Mouse (Mus musculus) intestine, postnatal 0 days (tissue): Measurements from ENCODE around the gene Sun1. TPM values are rescaled to one million over a fixed set of nuclear protein-coding genes. Genes with fewer than 3 reads are reported as not detected.
A peak's percentile ranks its signal among the peaks of the same experiment; 100 is the strongest.

Experiments
- ATAC-seq: fragments of 200-750 bp; cut with Nextera tagmentation; 2 replicates; pipeline ENCODE4 v1.8.0; 2017; ENCODE audit warnings: mild to moderate bottlenecking, moderate TSS enrichment, moderate library complexity
- H3K27ac ChIP-seq: fragments of 300-500 bp; sonication (generic); 2 replicates; pipeline ENCODE4 v1.5.1; 2014; ENCODE audit warnings: mild to moderate bottlenecking, low read depth, low read length, moderate library complexity
- H3K27me3 ChIP-seq: fragments of 300-500 bp; sonication (generic); replicated peaks from 2 replicates; pipeline ENCODE4 v1.6.1; 2014; ENCODE audit warnings: low read length, mixed read lengths; ENCODE audit not compliant: control insufficient read depth, insufficient read depth
- H3K36me3 ChIP-seq: fragments of 300-500 bp; sonication (generic); 2 replicates; pipeline ENCODE4 v1.6.1; 2014; ENCODE audit warnings: mild to moderate bottlenecking, moderate library complexity; ENCODE audit not compliant: control insufficient read depth, insufficient read depth
- H3K4me1 ChIP-seq: fragments of 300-500 bp; sonication (generic); replicated peaks from 2 replicates; pipeline ENCODE4 v1.6.1; 2014; ENCODE audit warnings: antibody characterized with exemption, low read length, mixed read lengths; ENCODE audit not compliant: control insufficient read depth, insufficient read depth
- H3K4me2 ChIP-seq: fragments of 300-500 bp; sonication (generic); replicated peaks from 2 replicates; pipeline ENCODE4 v1.6.1; 2014; ENCODE audit warnings: low read depth, mild to moderate bottlenecking, moderate library complexity
- H3K4me3 ChIP-seq: fragments of 300-500 bp; sonication (generic); 2 replicates; pipeline ENCODE4 v1.5.1; 2014; ENCODE audit warnings: low read depth, low read length
- H3K9ac ChIP-seq: fragments of 300-500 bp; sonication (generic); 2 replicates; pipeline ENCODE4 v1.6.1; 2014; ENCODE audit warnings: mild to moderate bottlenecking, low read depth, low read length
- H3K9me3 ChIP-seq: fragments of 300-500 bp; sonication (generic); 2 replicates; pipeline ENCODE4 v1.6.1; 2016; ENCODE audit warnings: mixed run types; ENCODE audit not compliant: control insufficient read depth
- CTCF ChIP-seq: sonication (generic); IDR thresholded peaks from 2 replicates; pipeline ENCODE4 v1.5.1; 2016; ENCODE audit warnings: low read depth, mild to moderate bottlenecking, control low read depth, antibody characterized with exemption, moderate library complexity
- WGBS: fragments of 180-500 bp; shearing (Covaris S2); extraction: QIAGEN DNeasy Blood & Tissue Kit; methylation state at CpG from one replicate; pipeline ENCODE4 v1.1.7; 2014; 5-methylcytosine and 5-hydroxymethylcytosine counted together
- polyA plus RNA-seq: library from polyadenylated mRNA; unstranded; fragments of >200 nt; fragmentation: Nextera tagmentation; extraction: Ambion mirVana; gene quantifications from 2 replicates; pipeline ENCODE4 v1.2.1, GENCODE M21; 2015

Gene Sun1
- polyA plus RNA-seq, 1 experiment from 2014 or later: 12.2 TPM

- Histone ChIP-seq H3K4me1 (peaks cover 13% of the 10 kb centered on the region; the same call in 1 of the 2 replicates), H3K36me3 (peaks cover 10% of the 10 kb centered on the region; the same call in 1 of the 2 replicates), H3K9ac (no peak overlapping the region), H3K4me2 (no peak overlapping the region), H3K27ac (no peak overlapping the region), H3K27me3 (no peaks in the 10 kb centered on the region), H3K4me3 (no peak overlapping the region), H3K9me3 (no peaks in the 10 kb centered on the region)
- 97% methylated on average over 14 of the region's 14 CpGs for WGBS
- no peak for ATAC-seq
- TF ChIP-seq CTCF: peak; percentile 27; the same call in 1 of the 2 replicates
Observed at GRCm38 (mm10) chr5:139283460-139284180, 83.2 kb downstream of the Sun1 start.

GRCm38 (mm10) chr5:139285383-139286067 is 85.1 kb downstream of the Sun1 start:
- no peak for TF ChIP-seq CTCF
- peak overlapping the region; percentile 82 for H3K27ac ChIP-seq
- H3K9me3 ChIP-seq: no peaks in the 10 kb centered on the region
- 32% methylated on average over 8 of the region's 8 CpGs for WGBS
- no peak overlapping the region; the same call in 1 of the 2 replicates for H3K4me2 ChIP-seq
- no peak overlapping the region for H3K9ac ChIP-seq
- peaks cover 13% of the 10 kb centered on the region; the same call in 1 of the 2 replicates for H3K4me1 ChIP-seq
- H3K4me3 ChIP-seq: no peak overlapping the region
- peaks cover 5% of the 10 kb centered on the region; the same call in 1 of the 2 replicates for H3K36me3 ChIP-seq
- peak; percentile 76 for ATAC-seq
- H3K27me3 ChIP-seq: no peaks in the 10 kb centered on the region

GRCm38 (mm10) chr5:139286142-139286941 is 85.9 kb downstream of the Sun1 start:
- Histone ChIP-seq H3K27me3 (no peaks in the 10 kb centered on the region), H3K27ac (peak overlapping the region; percentile 82), H3K4me3 (no peak overlapping the region), H3K4me1 (peaks cover 13% of the 10 kb centered on the region; the same call in 1 of the 2 replicates), H3K9me3 (no peaks in the 10 kb centered on the region), H3K36me3 (peaks cover 5% of the 10 kb centered on the region; the same call in 1 of the 2 replicates), H3K4me2 (no peak overlapping the region), H3K9ac (peak overlapping the region; percentile 27; the same call in 1 of the 2 replicates)
- ATAC-seq: peak; percentile 1; the same call in 1 of the 2 replicates
- TF ChIP-seq CTCF: no peak
- 54% methylated on average over 14 of the region's 14 CpGs for WGBS

GRCm38 (mm10) chr5:139287099-139287498 is 86.7 kb downstream of the Sun1 start:
- 46% methylated on average over 5 of the region's 5 CpGs for WGBS
- no peaks in the 10 kb centered on the region for H3K9me3 ChIP-seq
- peaks cover 13% of the 10 kb centered on the region; the same call in 1 of the 2 replicates for H3K4me1 ChIP-seq
- no peak overlapping the region for H3K4me3 ChIP-seq
- TF ChIP-seq CTCF: no peak
- peak overlapping the region; percentile 82 for H3K27ac ChIP-seq
- H3K9ac ChIP-seq: no peak overlapping the region
- H3K27me3 ChIP-seq: no peaks in the 10 kb centered on the region
- no peak overlapping the region for H3K4me2 ChIP-seq
- peak; percentile 35; the same call in 1 of the 2 replicates for ATAC-seq
- peaks cover 5% of the 10 kb centered on the region; the same call in 1 of the 2 replicates for H3K36me3 ChIP-seq

GRCm38 (mm10) chr5:139287787-139288186 is 87.3 kb downstream of the Sun1 start:
- no peak for ATAC-seq
- H3K9me3 ChIP-seq: no peaks in the 10 kb centered on the region
- H3K4me3 ChIP-seq: no peak overlapping the region
- no peak overlapping the region for H3K27ac ChIP-seq
- no peak for TF ChIP-seq CTCF
- H3K4me1 ChIP-seq: peaks cover 13% of the 10 kb centered on the region; the same call in 1 of the 2 replicates
- H3K27me3 ChIP-seq: no peaks in the 10 kb centered on the region
- WGBS: 90% methylated on average over 4 of the region's 4 CpGs
- H3K4me2 ChIP-seq: no peak overlapping the region
- H3K9ac ChIP-seq: no peak overlapping the region
- H3K36me3 ChIP-seq: peaks cover 5% of the 10 kb centered on the region; the same call in 1 of the 2 replicates
